Mouse (Mus musculus) E14TG2a.4 (cell line): ENCODE measurements at regions not wholly inside any gene's neighbourhood (a gene's known extent, or its start where the extent isn't known, plus 50 kb on each side); places are given as distances from the start of the nearest gene placed in this dataset.

ENCODE experiments used
- CTCF ChIP-seq: conservative IDR thresholded peaks from 2 replicates; pipeline ENCODE4 v1.5.1; 2014; ENCODE audit warnings: low read length
- POU5F1 ChIP-seq: IDR thresholded peaks from 2 replicates; pipeline ENCODE4 v1.6.1; 2014; ENCODE audit warnings: low read length, borderline replicate concordance

DNA sequence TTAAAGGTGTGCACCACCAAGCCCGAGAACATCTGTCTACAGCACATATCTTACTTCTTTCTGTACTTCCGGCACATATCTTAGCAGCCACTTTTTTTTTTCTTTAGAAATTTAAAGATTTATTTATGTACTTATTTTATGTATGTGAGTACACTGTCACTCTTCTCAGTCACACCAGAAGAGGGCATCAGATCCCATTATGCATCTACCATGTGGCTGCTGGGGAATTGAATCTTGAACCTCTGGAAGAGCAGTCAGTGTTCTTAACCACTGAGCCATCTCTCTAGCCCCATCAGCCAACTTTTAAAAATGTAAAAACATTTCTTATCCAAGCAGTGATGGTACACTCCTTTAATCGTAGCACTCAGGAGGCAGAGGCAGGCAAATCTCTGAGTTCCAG lies 53.7 kb upstream of the Eed start:
- TF ChIP-seq CTCF (no peak), POU5F1 (no peak)
